Comparison of ENCODE assay signal across 17 mouse cellular contexts in genomic region chr3:98968811-98969210, GRCm38 (mm10).
A peak's percentile ranks its signal among the peaks of the same experiment; 100 is the strongest.
DNase-seq lines count a peak whose midpoint lies in the region; ATAC-seq and TF ChIP-seq lines count a peak whose summit lies in the region.
"Had no signal": no experiment of that assay in that cellular context is flagged by ENCODE, and none has a peak within 500 bp of the region (broad histone marks: within the 10 kb centered on the region; RNA-seq: fewer than 3 reads in every experiment).

No protein-coding gene starts in this region.

- H3K27ac ChIP-seq in kidney, postnatal 0 days, result no peak overlapping the region
- no peak overlapping the region for H3K27ac ChIP-seq in hindbrain, postnatal 0 days
- H3K27ac ChIP-seq in neural tube, embryonic 14.5 days (ENCODE audit: low read depth, low read length), result no peak overlapping the region
- H3K27ac ChIP-seq: heart, embryonic 10.5 days; macrophage had no signal

- no peaks in the 10 kb centered on the region for H3K27me3 ChIP-seq in kidney, postnatal 0 days (ENCODE audit: insufficient read depth, low read length)
- no peaks in the 10 kb centered on the region for H3K27me3 ChIP-seq in hindbrain, postnatal 0 days (ENCODE audit: insufficient read depth, low read length)
- no peaks in the 10 kb centered on the region for H3K27me3 ChIP-seq in neural tube, embryonic 14.5 days (ENCODE audit: control insufficient read depth, insufficient read depth, low read length)

- H3K4me2 ChIP-seq in kidney, postnatal 0 days (ENCODE audit: low read length), result no peak overlapping the region
- H3K4me2 ChIP-seq in hindbrain, postnatal 0 days (ENCODE audit: low read depth, low read length), result no peak overlapping the region
- H3K4me2 ChIP-seq in neural tube, embryonic 14.5 days (ENCODE audit: low read depth, low read length), result no peak overlapping the region

- H3K9ac ChIP-seq in kidney, postnatal 0 days (ENCODE audit: low read depth, low read length), result no peak overlapping the region
- no peak overlapping the region for H3K9ac ChIP-seq in hindbrain, postnatal 0 days (replicated peaks; ENCODE audit: low read length)
- H3K9ac ChIP-seq in neural tube, embryonic 14.5 days (replicated peaks; ENCODE audit: low read depth, low read length), result no peak overlapping the region

- H3K4me3 ChIP-seq in kidney, postnatal 0 days (replicated peaks; ENCODE audit: low read depth, low read length), result no peak overlapping the region
- H3K4me3 ChIP-seq in hindbrain, postnatal 0 days (ENCODE audit: low read length), result no peak overlapping the region
- H3K4me3 ChIP-seq in neural tube, embryonic 14.5 days (ENCODE audit: low read depth, low read length), result no peak overlapping the region
- H3K4me3 ChIP-seq: erythroblast, embryonic 14.5 days; heart, embryonic 10.5 days had no signal

- H3K4me1 ChIP-seq in kidney, postnatal 0 days (replicated peaks; ENCODE audit: insufficient read depth, low read length), result 0 out of 2 replicates have a peak, but pooled peaks cover 3% of the 10 kb centered on the region
- H3K4me1 ChIP-seq in hindbrain, postnatal 0 days (ENCODE audit: insufficient read depth, low read length), result no peaks in the 10 kb centered on the region
- no peaks in the 10 kb centered on the region for H3K4me1 ChIP-seq in neural tube, embryonic 14.5 days (ENCODE audit: control insufficient read depth, insufficient read depth, low read length)
- H3K4me1 ChIP-seq: heart, embryonic 10.5 days had no signal

- 8% methylated on average over 4 of the region's 4 CpGs for WGBS in kidney, postnatal 0 days
- WGBS in hindbrain, postnatal 0 days, result 21% methylated on average over 4 of the region's 4 CpGs
- 28% methylated on average over 4 of the region's 4 CpGs for WGBS in neural tube, embryonic 14.5 days

- H3K9me3 ChIP-seq in kidney, postnatal 0 days (replicated peaks; ENCODE audit: low read length), result no peaks in the 10 kb centered on the region
- no peaks in the 10 kb centered on the region for H3K9me3 ChIP-seq in hindbrain, postnatal 0 days (ENCODE audit: low read length)
- no peaks in the 10 kb centered on the region for H3K9me3 ChIP-seq in neural tube, embryonic 14.5 days (ENCODE audit: control insufficient read depth, low read length)
- H3K9me3 ChIP-seq: heart, embryonic 10.5 days had no signal

- H3K36me3 ChIP-seq in kidney, postnatal 0 days (ENCODE audit: insufficient read depth, low read length), result no peaks in the 10 kb centered on the region
- H3K36me3 ChIP-seq in hindbrain, postnatal 0 days (ENCODE audit: insufficient read depth, low read length), result no peaks in the 10 kb centered on the region
- H3K36me3 ChIP-seq in neural tube, embryonic 14.5 days (ENCODE audit: control insufficient read depth, insufficient read depth, low read length), result no peaks in the 10 kb centered on the region
- H3K36me3 ChIP-seq: heart, embryonic 10.5 days had no signal

- DNase-seq in kidney, postnatal 0 days (ENCODE audit: low spot score), result peak; percentile 8
- DNase-seq in kidney, postnatal 10 days, result no peak
- peak; percentile 60 for DNase-seq in embryo, embryonic 11 days
- DNase-seq in hindbrain, postnatal 0 days (ENCODE audit: low spot score), result peak; percentile 37
- DNase-seq in thymus, postnatal 4 days, result no peak
- DNase-seq in layer of hippocampus, adult 11-12 months (ENCODE audit: low spot score), result no peak
- DNase-seq: adrenal gland, adult 2 months; cerebellum, adult 18-20 months; gastrocnemius, postnatal 25 days; kidney, postnatal 4 days; liver; lung, adult 18-20 months had no signal

- no peak for ATAC-seq in kidney, postnatal 0 days (replicated peaks; ENCODE audit: low FRiP score, low read depth)
- ATAC-seq in hindbrain, postnatal 0 days, result peak; percentile 45; the same call in 1 of the 2 replicates
- ATAC-seq in neural tube, embryonic 14.5 days (ENCODE audit: low read depth), result peak; percentile 63; the same call in 1 of the 2 replicates
- ATAC-seq: intestine, postnatal 0 days had no signal

- TF ChIP-seq CTCF in kidney, postnatal 0 days (IDR thresholded peaks at IDR 0.05; ENCODE audit: low read depth), result no peak
- TF ChIP-seq CTCF in hindbrain, postnatal 0 days (IDR thresholded peaks at IDR 0.05; ENCODE audit: low read depth), result no peak

Comparison
In these comparisons a context has a peak if more than half of its experiments do, and no peak if none do; other contexts are left out.
1. DNase-seq: peak in kidney, postnatal 0 days (single experiment), embryo, embryonic 11 days (single experiment) and hindbrain, postnatal 0 days (single experiment); none in kidney, postnatal 10 days (single experiment), thymus, postnatal 4 days (single experiment) and layer of hippocampus, adult 11-12 months (single experiment).